Mouse (Mus musculus) limb, embryonic 14.5 days (tissue): ENCODE results near the gene Stac. TPM values are rescaled to one million over a fixed set of nuclear protein-coding genes. Genes with fewer than 3 reads are reported as not detected.

Source experiments
- ATAC-seq: fragments of 200-750 bp; cut with Nextera tagmentation; 2 replicates; pipeline ENCODE4 v1.8.0; 2017; ENCODE audit warnings: low read depth, moderate number of reproducible peaks, moderate TSS enrichment; ENCODE audit not compliant: low FRiP score
- DNase-seq: peaks from one replicate; pipeline ENCODE4 v3.0.0-alpha.2; 2015; ENCODE audit warnings: low spot score
- H3K27ac ChIP-seq: fragments of 300-500 bp; sonication (generic); replicated peaks from 2 replicates; pipeline ENCODE4 v1.5.1; 2014; ENCODE audit warnings: low read depth, mild to moderate bottlenecking, low read length, moderate library complexity, mixed read lengths
- H3K27me3 ChIP-seq: fragments of 300-500 bp; sonication (generic); 2 replicates; pipeline ENCODE4 v1.6.1; 2014; ENCODE audit warnings: low read length, mixed read lengths; ENCODE audit not compliant: control insufficient read depth, insufficient read depth
- H3K36me3 ChIP-seq: fragments of 300-500 bp; sonication (generic); 2 replicates; pipeline ENCODE4 v1.6.1; 2014; ENCODE audit warnings: mild to moderate bottlenecking, low read length, moderate library complexity, mixed read lengths; ENCODE audit not compliant: control insufficient read depth, insufficient read depth
- H3K4me1 ChIP-seq: fragments of 300-500 bp; sonication (generic); 2 replicates; pipeline ENCODE4 v1.6.1; 2014; ENCODE audit warnings: antibody characterized with exemption, low read length, mixed read lengths; ENCODE audit not compliant: control insufficient read depth, insufficient read depth
- H3K4me2 ChIP-seq: fragments of 300-500 bp; sonication (generic); replicated peaks from 2 replicates; pipeline ENCODE4 v1.6.1; 2014; ENCODE audit warnings: low read depth, mild to moderate bottlenecking, low read length, moderate library complexity; ENCODE audit not compliant: severe bottlenecking
- H3K4me3 ChIP-seq: fragments of 300-500 bp; sonication (generic); replicated peaks from 2 replicates; pipeline ENCODE4 v1.5.1; 2014; ENCODE audit warnings: low read length
- H3K9ac ChIP-seq: fragments of 300-500 bp; sonication (generic); 2 replicates; pipeline ENCODE4 v1.6.1; 2014; ENCODE audit warnings: mild to moderate bottlenecking, low read depth, low read length, moderate library complexity; ENCODE audit not compliant: severe bottlenecking
- H3K9me3 ChIP-seq: fragments of 300-500 bp; sonication (generic); 2 replicates; pipeline ENCODE4 v1.6.1; 2016; ENCODE audit warnings: low read length; ENCODE audit not compliant: control insufficient read depth
- POLR2A ChIP-seq: fragments of 200-500 bp; IDR thresholded peaks from 2 replicates; pipeline ENCODE4 v1.8.0; 2012; ENCODE audit warnings: inconsistent platforms, mild to moderate bottlenecking, moderate library complexity, borderline replicate concordance; ENCODE audit not compliant: insufficient read depth, insufficient read length; ENCODE audit errors: extremely low read depth
- WGBS: fragments of 180-500 bp; shearing (Covaris S2); extraction: QIAGEN DNeasy Blood & Tissue Kit; methylation state at CpG from one replicate; pipeline ENCODE4 v1.1.7; 2014; 5-methylcytosine and 5-hydroxymethylcytosine counted together
- polyA plus RNA-seq, 2 experiments: library from polyadenylated mRNA; depleted of rRNA in 1 of 2; stranded (reverse) in 1 of 2; unstranded in 1 of 2; fragments of >200 nt; fragmentation: Nextera tagmentation in 1 of 2; extraction: Ambion mirVana in 1 of 2; gene quantifications; 2 replicates each; pipeline versions ENCODE4 v1.2.1 to v1.2.3; 2012 to 2014

Stac gene
- polyA plus RNA-seq, 2 experiments = 4.1 to 4.2 TPM

DNA sequence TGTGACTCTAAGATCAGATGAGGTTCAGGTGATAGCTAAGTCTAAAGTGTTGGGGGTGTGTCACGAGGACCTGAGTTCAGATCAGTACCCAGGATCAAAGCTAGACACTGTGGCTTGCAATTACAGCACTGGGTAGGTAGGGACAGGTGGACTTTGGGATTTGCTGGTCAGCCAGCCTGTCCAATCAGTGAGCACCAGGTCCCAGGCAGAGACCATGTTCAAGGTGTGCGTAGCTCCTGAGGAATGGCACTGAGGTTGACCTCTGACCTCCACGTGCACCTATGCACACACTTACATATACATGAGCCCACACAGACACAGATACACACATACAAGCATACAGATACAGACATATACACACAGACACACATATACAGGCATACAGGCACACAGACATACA, 174.6 kb downstream of the Stac start:
- Histone ChIP-seq H3K4me1 (no peaks in the 10 kb centered on the region), H3K4me2 (no peak overlapping the region), H3K27me3 (no peaks in the 10 kb centered on the region), H3K36me3 (no peaks in the 10 kb centered on the region), H3K4me3 (no peak overlapping the region), H3K27ac (no peak overlapping the region), H3K9ac (no peak overlapping the region), H3K9me3 (no peaks in the 10 kb centered on the region)
- ATAC-seq (no peak), DNase-seq (no peak)
- WGBS = 85% methylated on average over 3 of the region's 3 CpGs
- no peak for TF ChIP-seq POLR2A

DNA sequence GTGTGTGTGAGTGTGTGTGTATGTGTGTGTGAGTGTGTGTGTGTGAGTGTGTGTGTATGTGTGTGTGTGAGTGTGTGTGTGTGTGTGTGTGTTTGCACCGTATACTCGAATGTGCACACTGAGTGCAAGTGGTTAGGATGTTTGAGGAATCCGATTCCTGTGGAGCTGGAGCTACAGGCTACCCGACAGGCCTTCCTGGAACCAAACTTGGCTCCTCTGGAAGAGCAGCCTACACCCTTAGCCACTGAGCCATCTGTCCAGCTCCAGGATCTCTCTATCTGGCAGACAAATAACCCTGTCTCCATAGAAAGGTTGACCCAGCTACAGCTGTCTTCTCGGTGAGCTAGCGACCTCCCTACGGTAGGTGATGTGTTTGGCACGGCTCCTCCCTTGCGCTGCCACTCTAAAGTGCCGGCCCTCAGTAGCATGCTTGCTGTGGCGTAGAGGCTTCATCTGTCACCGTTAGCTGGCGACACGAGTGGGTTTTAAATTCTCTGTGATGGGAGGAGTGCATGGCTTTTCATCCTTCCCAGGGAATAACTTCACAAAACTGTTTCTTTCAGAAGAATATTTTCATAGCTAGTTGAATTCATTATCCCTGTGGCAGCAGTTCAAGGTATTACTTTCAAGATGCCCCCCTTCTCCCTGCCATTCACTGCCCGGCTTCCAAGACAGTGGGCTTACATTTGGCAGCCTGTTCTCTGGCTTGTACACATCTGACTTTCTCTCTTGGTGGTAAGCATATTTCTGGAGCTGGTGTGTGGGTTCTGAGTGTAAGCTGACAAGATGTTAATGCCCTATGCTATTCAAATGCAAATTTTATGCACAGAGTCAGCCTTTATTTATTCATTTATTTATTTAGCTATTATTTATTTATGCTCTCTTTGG, 175.3 kb downstream of the Stac start:
- Histone ChIP-seq H3K27me3 (no peaks in the 10 kb centered on the region), H3K9me3 (no peaks in the 10 kb centered on the region), H3K4me1 (no peaks in the 10 kb centered on the region), H3K9ac (no peak overlapping the region), H3K27ac (no peak overlapping the region), H3K36me3 (no peaks in the 10 kb centered on the region), H3K4me3 (no peak overlapping the region), H3K4me2 (no peak overlapping the region)
- 77% methylated on average over 15 of the region's 15 CpGs for WGBS
- TF ChIP-seq POLR2A = no peak
- no peak for DNase-seq
- no peak for ATAC-seq
